Mouse (Mus musculus) frontal cortex, postnatal 14 days (tissue): ENCODE results near the gene Olfr888.

Experiments
- DNase-seq, 2 experiments: peaks; one replicate each; pipeline ENCODE4 v3.0.0; 2022; ENCODE audit warnings: low spot score in 2 of 2

Olfr888 gene

GRCm38 (mm10) chr9:38107828-38108227, at the start of gene Olfr888:
Gene Olfr888 (plus strand): TSS chr9:38108128.
- DNase-seq: no peak

- DNase-seq: no peak
Measured at GRCm38 (mm10) chr9:38061022-38061421, 46.9 kb upstream of the Olfr888 start, which contains the start of gene Olfr885. Gene Olfr885 (plus strand): TSS chr9:38061322.

- no peak for DNase-seq
Measured at GRCm38 (mm10) chr9:38083772-38084171, 24.2 kb upstream of the Olfr888 start, which contains the start of gene Olfr887. Gene Olfr887 (plus strand): TSS chr9:38084072.

- no peak for DNase-seq
Measured at GRCm38 (mm10) chr9:38114898-38115297, 7.0 kb downstream of the Olfr888 start, which contains the start of gene Olfr889. Gene Olfr889 (plus strand): TSS chr9:38115198.

GRCm38 (mm10) chr9:38142217-38142616, 34.3 kb downstream of the Olfr888 start, which contains the start of gene Olfr890:
Gene Olfr890 (plus strand): TSS chr9:38142517.
- DNase-seq: no peak
